ENCODE assay signal across 25 mouse cellular contexts in genomic region chr10:23060041-23060693, GRCm38 (mm10).
DNase-seq lines count a peak whose midpoint lies in the region; ATAC-seq and TF ChIP-seq lines count a peak whose summit lies in the region.
"Had no signal": no experiment of that assay in that cellular context is flagged by ENCODE, and none has a peak within 500 bp of the region (broad histone marks: within the 10 kb centered on the region; RNA-seq: fewer than 3 reads in every experiment).

No protein-coding gene starts in this region.

- DNase-seq in kidney, postnatal 36 days = no peak
- peak; percentile 88 for DNase-seq in lung, postnatal 0 days (ENCODE audit: low spot score)
- no peak for DNase-seq in lung, adult 2 months
- DNase-seq in limb, embryonic 14.5 days (ENCODE audit: low spot score) = peak; percentile 36
- no peak for DNase-seq in layer of hippocampus, adult 2 months (ENCODE audit: low spot score in 2 of 2)
- DNase-seq: adrenal gland, adult 8-10 months; B cell, adult 2 months; cerebellum, adult 11-12 months; cerebellum, postnatal 10 days; gastrocnemius, postnatal 14 days; heart, adult 18-20 months; heart, postnatal 14 days; kidney, adult 9 months; lung, adult 18-20 months; midbrain, embryonic 14.5 days; thymus, postnatal 25 days had no signal

- peak; percentile 91 for TF ChIP-seq EP300 in lung, postnatal 0 days (IDR thresholded peaks at IDR 0.05)

- peak overlapping the region; percentile 90 for H3K27ac ChIP-seq in kidney, embryonic 16.5 days (ENCODE audit: low read length)
- peak overlapping the region; percentile 71 for H3K27ac ChIP-seq in lung, postnatal 0 days (ENCODE audit: low read length)
- H3K27ac ChIP-seq in limb, embryonic 14.5 days (replicated peaks; ENCODE audit: low read depth, low read length) = 0 out of 2 replicates have a peak overlapping the region, but pooled peaks have one; percentile 19
- H3K27ac ChIP-seq in layer of hippocampus, adult 2 months = no peak overlapping the region
- H3K27ac ChIP-seq: forebrain, embryonic 15.5 days; heart, embryonic 13.5 days; hindbrain, postnatal 0 days; liver, embryonic 12.5 days had no signal

- H3K9ac ChIP-seq in kidney, embryonic 16.5 days (replicated peaks; ENCODE audit: low read length) = no peak overlapping the region
- no peak overlapping the region for H3K9ac ChIP-seq in lung, postnatal 0 days (replicated peaks; ENCODE audit: low read depth)
- no peak overlapping the region for H3K9ac ChIP-seq in limb, embryonic 14.5 days (ENCODE audit: low read depth, low read length, severe bottlenecking)
- H3K9ac ChIP-seq: forebrain, embryonic 15.5 days; heart, embryonic 13.5 days; liver, embryonic 12.5 days had no signal

- H3K9me3 ChIP-seq in kidney, embryonic 16.5 days (ENCODE audit: low read length) = no peaks in the 10 kb centered on the region
- H3K9me3 ChIP-seq in lung, postnatal 0 days (ENCODE audit: low read length) = no peaks in the 10 kb centered on the region
- H3K9me3 ChIP-seq in limb, embryonic 14.5 days (ENCODE audit: control insufficient read depth, low read length) = no peaks in the 10 kb centered on the region
- H3K9me3 ChIP-seq: forebrain, embryonic 15.5 days; G1E; heart, embryonic 13.5 days; liver, embryonic 12.5 days had no signal

- 65% methylated on average over 5 of the region's 5 CpGs for WGBS in kidney, embryonic 16.5 days
- 42% methylated on average over 5 of the region's 5 CpGs for WGBS in lung, postnatal 0 days
- 48% methylated on average over 5 of the region's 5 CpGs for WGBS in lung, adult 2 months
- WGBS in limb, embryonic 14.5 days = 36% methylated on average over 5 of the region's 5 CpGs

- no peak overlapping the region for H3K4me3 ChIP-seq in kidney, embryonic 16.5 days (ENCODE audit: low read length)
- no peak overlapping the region for H3K4me3 ChIP-seq in lung, postnatal 0 days (ENCODE audit: low read depth, low read length)
- H3K4me3 ChIP-seq in lung, adult 2 months (replicated peaks; ENCODE audit: extremely low read depth, low read depth, low read length) = no peak overlapping the region
- H3K4me3 ChIP-seq in limb, embryonic 14.5 days (replicated peaks; ENCODE audit: low read length) = no peak overlapping the region
- no peak overlapping the region for H3K4me3 ChIP-seq in layer of hippocampus, adult 2 months
- H3K4me3 ChIP-seq: forebrain, embryonic 15.5 days; heart, embryonic 13.5 days; liver, embryonic 12.5 days; megakaryocyte, embryonic 14.5 days had no signal

- no peak for TF ChIP-seq CTCF in lung, postnatal 0 days (IDR thresholded peaks at IDR 0.05)
- no peak for TF ChIP-seq CTCF in lung, adult 2 months (IDR thresholded peaks at IDR 0.05; ENCODE audit: insufficient read depth, low read length)
- TF ChIP-seq CTCF in layer of hippocampus, adult 2 months (conservative IDR thresholded peaks at IDR 0.05) = no peak

- no peak for TF ChIP-seq POLR2A in lung, adult 2 months (IDR thresholded peaks at IDR 0.05; ENCODE audit: borderline replicate concordance, extremely low read depth, low read depth, low read length)
- no peak for TF ChIP-seq POLR2A in limb, embryonic 14.5 days (IDR thresholded peaks at IDR 0.05; ENCODE audit: borderline replicate concordance, extremely low read depth, insufficient read depth, insufficient read length)

- no peaks in the 10 kb centered on the region for H3K36me3 ChIP-seq in kidney, embryonic 16.5 days (ENCODE audit: insufficient read depth, low read length)
- H3K36me3 ChIP-seq in lung, postnatal 0 days (ENCODE audit: insufficient read depth, low read length) = no peaks in the 10 kb centered on the region
- H3K36me3 ChIP-seq in limb, embryonic 14.5 days (ENCODE audit: control insufficient read depth, insufficient read depth, low read length) = no peaks in the 10 kb centered on the region
- H3K36me3 ChIP-seq: forebrain, embryonic 15.5 days; G1E; heart, embryonic 13.5 days; liver, embryonic 12.5 days had no signal

- no peaks in the 10 kb centered on the region for H3K27me3 ChIP-seq in kidney, embryonic 16.5 days (ENCODE audit: insufficient read depth, low read length)
- H3K27me3 ChIP-seq in lung, postnatal 0 days (replicated peaks; ENCODE audit: insufficient read depth, low read length) = no peaks in the 10 kb centered on the region
- no peaks in the 10 kb centered on the region for H3K27me3 ChIP-seq in limb, embryonic 14.5 days (ENCODE audit: control insufficient read depth, insufficient read depth, low read length)
- H3K27me3 ChIP-seq: CH12.LX; forebrain, embryonic 15.5 days; heart, embryonic 13.5 days; liver, embryonic 12.5 days; megakaryocyte, embryonic 14.5 days had no signal

- H3K4me1 ChIP-seq in kidney, embryonic 16.5 days (ENCODE audit: insufficient read depth, low read length) = peaks cover 6% of the 10 kb centered on the region; the same call in 1 of the 2 replicates
- H3K4me1 ChIP-seq in lung, postnatal 0 days (ENCODE audit: insufficient read depth, low read depth, low read length) = no peaks in the 10 kb centered on the region; the same call in 1 of the 2 replicates
- no peaks in the 10 kb centered on the region for H3K4me1 ChIP-seq in lung, adult 2 months (ENCODE audit: control insufficient read depth, insufficient read depth, low read length)
- H3K4me1 ChIP-seq in limb, embryonic 14.5 days (ENCODE audit: control insufficient read depth, insufficient read depth, low read length) = peaks cover 10% of the 10 kb centered on the region
- H3K4me1 ChIP-seq: forebrain, embryonic 15.5 days; heart, embryonic 13.5 days; liver, embryonic 12.5 days; megakaryocyte, embryonic 14.5 days had no signal

- ATAC-seq in kidney, embryonic 16.5 days (ENCODE audit: low FRiP score, low TSS enrichment) = peak; percentile 35; the same call in 1 of the 2 replicates
- ATAC-seq in lung, postnatal 0 days = peak; percentile 83
- no peak for ATAC-seq in limb, embryonic 14.5 days (ENCODE audit: low FRiP score, low read depth)
- no peak for ATAC-seq in megakaryocyte, adult 5-6 weeks (ENCODE audit: poor library complexity, severe bottlenecking)
- ATAC-seq: forebrain, embryonic 15.5 days; hindbrain, postnatal 0 days; liver, embryonic 12.5 days had no signal

- H3K4me2 ChIP-seq in kidney, embryonic 16.5 days (replicated peaks; ENCODE audit: low read depth, low read length) = no peak overlapping the region
- no peak overlapping the region for H3K4me2 ChIP-seq in lung, postnatal 0 days (replicated peaks; ENCODE audit: low read depth, low read length)
- H3K4me2 ChIP-seq in limb, embryonic 14.5 days (replicated peaks; ENCODE audit: low read depth, low read length, severe bottlenecking) = no peak overlapping the region
- H3K4me2 ChIP-seq: forebrain, embryonic 15.5 days; heart, embryonic 13.5 days; liver, embryonic 12.5 days had no signal

Comparison
In these comparisons a context has a peak if more than half of its experiments do, and no peak if none do; other contexts are left out.
1. DNase-seq: peak in lung, postnatal 0 days (single experiment) and limb, embryonic 14.5 days (single experiment); none in kidney, postnatal 36 days (0 of 2), lung, adult 2 months (single experiment) and layer of hippocampus, adult 2 months (0 of 2).
2. ATAC-seq: peak in kidney, embryonic 16.5 days (single experiment) and lung, postnatal 0 days (single experiment); none in limb, embryonic 14.5 days (single experiment) and megakaryocyte, adult 5-6 weeks (single experiment).